Mouse (Mus musculus) ES-Bruce4 (cell line): ENCODE measurements around the gene Kirrel3.

Experiments
- CTCF ChIP-seq: IDR thresholded peaks from one replicate; pipeline ENCODE4 v1.8.1; 2011; ENCODE audit warnings: low read depth, low read length
- POLR2A ChIP-seq: IDR thresholded peaks from one replicate; pipeline ENCODE4 v1.8.1; 2011; ENCODE audit warnings: low read length; ENCODE audit not compliant: insufficient read depth

- TF ChIP-seq CTCF (no peak), POLR2A (no peak)
These were observed 3.6 kb downstream of the Kirrel3 start for GRCm38 (mm10) chr9:34489316-34489710.
